Mouse (Mus musculus) kidney, postnatal 14 days (tissue): ENCODE results near the gene Adprhl1.

ENCODE experiments used
- DNase-seq: peaks from one replicate; pipeline ENCODE4 v3.0.0; 2022; ENCODE audit warnings: mixed read lengths

Gene Adprhl1

GRCm38 (mm10) chr8:13228923-13229610, 24.9 kb downstream of the Adprhl1 start:
- no peak for DNase-seq

- no peak for DNase-seq
Observed at GRCm38 (mm10) chr8:13227184-13227583, 26.8 kb downstream of the Adprhl1 start.

- no peak for DNase-seq
Observed at GRCm38 (mm10) chr8:13226288-13226687, 27.7 kb downstream of the Adprhl1 start.

- no peak for DNase-seq
Observed at GRCm38 (mm10) chr8:13224426-13224825, 29.5 kb downstream of the Adprhl1 start.

GRCm38 (mm10) chr8:13218441-13218840, 35.5 kb downstream of the Adprhl1 start:
- no peak for DNase-seq

GRCm38 (mm10) chr8:13217986-13218385, 36.0 kb downstream of the Adprhl1 start:
- no peak for DNase-seq

GRCm38 (mm10) chr8:13217093-13217492, 36.9 kb downstream of the Adprhl1 start:
- no peak for DNase-seq

GRCm38 (mm10) chr8:13216386-13216785, 37.6 kb downstream of the Adprhl1 start:
- no peak for DNase-seq

- peak; percentile 91 for DNase-seq
Observed at GRCm38 (mm10) chr8:13213479-13214268, 40.3 kb downstream of the Adprhl1 start.

GRCm38 (mm10) chr8:13209770-13210169, 44.2 kb downstream of the Adprhl1 start:
- DNase-seq = no peak

- no peak for DNase-seq
Observed at GRCm38 (mm10) chr8:13208627-13209355, 45.2 kb downstream of the Adprhl1 start.

- DNase-seq = no peak
Observed at GRCm38 (mm10) chr8:13206290-13206689, 47.7 kb downstream of the Adprhl1 start.

GRCm38 (mm10) chr8:13205311-13205710, 48.7 kb downstream of the Adprhl1 start:
- DNase-seq = peak; percentile 24

GRCm38 (mm10) chr8:13204371-13205140, 49.4 kb downstream of the Adprhl1 start:
- peak; percentile 34 for DNase-seq

GRCm38 (mm10) chr8:13203472-13203871, 50.5 kb downstream of the Adprhl1 start:
- DNase-seq = no peak

- no peak for DNase-seq
Observed at GRCm38 (mm10) chr8:13202806-13203205, 51.2 kb downstream of the Adprhl1 start.

GRCm38 (mm10) chr8:13202041-13202440, 51.9 kb downstream of the Adprhl1 start:
- DNase-seq = no peak

- no peak for DNase-seq
Observed at GRCm38 (mm10) chr8:13201013-13201334, 53.0 kb downstream of the Adprhl1 start.

- DNase-seq = peak; percentile 75
Observed at GRCm38 (mm10) chr8:13200301-13201012, 53.5 kb downstream of the Adprhl1 start, which contains the start of gene Grtp1. Gene Grtp1 (minus strand): TSS chr8:13200620.

- peak; percentile 60 for DNase-seq
Observed at GRCm38 (mm10) chr8:13199385-13200061, 54.4 kb downstream of the Adprhl1 start.

- no peak for DNase-seq
Observed at GRCm38 (mm10) chr8:13197493-13197892, 56.5 kb downstream of the Adprhl1 start.
